23 mouse cellular contexts compared by ENCODE assay signal in the genomic region with DNA sequence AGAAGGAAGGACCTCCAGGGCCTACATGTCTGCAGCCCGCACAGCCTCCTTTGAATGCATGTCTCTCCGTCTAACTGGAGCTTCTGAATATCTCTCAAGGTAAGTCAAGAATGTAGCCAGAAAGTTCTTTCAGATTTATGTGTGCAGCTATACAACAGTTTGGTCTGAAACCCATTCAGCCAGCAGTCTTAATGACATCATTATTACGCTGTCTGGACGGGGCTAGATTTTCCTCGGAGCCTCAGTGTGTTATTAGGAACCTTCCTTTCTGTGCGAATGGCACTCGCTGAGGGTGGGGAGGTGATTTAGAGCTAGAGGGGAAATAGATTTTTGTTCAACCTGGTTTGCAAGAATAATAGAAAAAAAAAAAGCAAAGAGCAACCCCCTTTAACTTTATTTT.
DNase-seq lines count a peak whose midpoint lies in the region; ATAC-seq and TF ChIP-seq lines count a peak whose summit lies in the region.
"Had no signal": no experiment of that assay in that cellular context is flagged by ENCODE, and none has a peak within 500 bp of the region (broad histone marks: within the 10 kb centered on the region; RNA-seq: fewer than 3 reads in every experiment).

No protein-coding gene starts in this region.

- no peak overlapping the region for H3K9ac ChIP-seq in hindbrain, embryonic 12.5 days
- no peak overlapping the region; the same call in 1 of the 2 replicates for H3K9ac ChIP-seq in hindbrain, embryonic 16.5 days (ENCODE audit: low read depth, low read length)
- no peak overlapping the region for H3K9ac ChIP-seq in midbrain, embryonic 13.5 days (replicated peaks)
- H3K9ac ChIP-seq: heart, embryonic 15.5 days had no signal

- DNase-seq in embryo, embryonic 11 days = peak; percentile 7
- DNase-seq in embryo, embryonic 10.5 days (ENCODE audit: low spot score) = no peak
- DNase-seq in midbrain, embryonic 10.5 days (ENCODE audit: low spot score) = no peak
- peak; percentile 59 for DNase-seq in brain, embryonic 14.5 days (ENCODE audit: low read depth)
- no peak for DNase-seq in cerebellum, postnatal 4 days (ENCODE audit: low spot score in 2 of 2)
- DNase-seq: adrenal gland, adult 8-10 months; adrenal gland, postnatal 36 days; B cell, adult 2 months; cerebellum, adult 11 months; cerebellum, adult 8-10 months; cerebellum, postnatal 14 days; gastrocnemius, postnatal 14 days; heart, adult 2 months had no signal

- 0 out of 2 replicates have a peak overlapping the region, but pooled peaks have one; percentile 30 for H3K27ac ChIP-seq in hindbrain, embryonic 12.5 days
- no peak overlapping the region for H3K27ac ChIP-seq in hindbrain, embryonic 16.5 days (ENCODE audit: low read depth, low read length)
- H3K27ac ChIP-seq in midbrain, embryonic 13.5 days = peak overlapping the region; percentile 7; the same call in 1 of the 2 replicates
- no peak overlapping the region for H3K27ac ChIP-seq in midbrain, embryonic 10.5 days (replicated peaks)
- H3K27ac ChIP-seq: embryonic facial prominence, embryonic 10.5 days; heart, adult 2 months; heart, embryonic 15.5 days had no signal

- no peak for TF ChIP-seq CTCF in brain, embryonic 14.5 days (IDR thresholded peaks at IDR 0.05; ENCODE audit: borderline replicate concordance, extremely low read depth, insufficient read depth, insufficient read length)

- H3K36me3 ChIP-seq in hindbrain, embryonic 12.5 days = no peaks in the 10 kb centered on the region
- no peaks in the 10 kb centered on the region for H3K36me3 ChIP-seq in hindbrain, embryonic 16.5 days (ENCODE audit: control insufficient read depth, insufficient read depth, low read length)
- H3K36me3 ChIP-seq in midbrain, embryonic 13.5 days = no peaks in the 10 kb centered on the region
- no peaks in the 10 kb centered on the region for H3K36me3 ChIP-seq in midbrain, embryonic 10.5 days
- H3K36me3 ChIP-seq: embryonic facial prominence, embryonic 10.5 days; G1E; heart, embryonic 15.5 days had no signal

- no peak overlapping the region for H3K4me2 ChIP-seq in hindbrain, embryonic 12.5 days (replicated peaks)
- no peak overlapping the region for H3K4me2 ChIP-seq in hindbrain, embryonic 16.5 days (ENCODE audit: low read length)
- H3K4me2 ChIP-seq in midbrain, embryonic 13.5 days (replicated peaks) = no peak overlapping the region
- H3K4me2 ChIP-seq: heart, embryonic 11.5 days; heart, embryonic 15.5 days had no signal

- H3K9me3 ChIP-seq in hindbrain, embryonic 12.5 days (replicated peaks) = no peaks in the 10 kb centered on the region
- no peaks in the 10 kb centered on the region for H3K9me3 ChIP-seq in hindbrain, embryonic 16.5 days (ENCODE audit: control insufficient read depth, low read length)
- H3K9me3 ChIP-seq in midbrain, embryonic 13.5 days = no peaks in the 10 kb centered on the region
- no peaks in the 10 kb centered on the region for H3K9me3 ChIP-seq in midbrain, embryonic 10.5 days (replicated peaks)
- H3K9me3 ChIP-seq: embryonic facial prominence, embryonic 10.5 days; heart, embryonic 15.5 days had no signal

- no peak for ATAC-seq in hindbrain, embryonic 12.5 days (ENCODE audit: low FRiP score)
- no peak for ATAC-seq in hindbrain, embryonic 16.5 days
- ATAC-seq in midbrain, embryonic 13.5 days = no peak
- ATAC-seq: CD4-positive, CD25-positive, alpha-beta regulatory T cell, adult 4 months; inflammation-experienced regulatory T-cells, adult 6 months; intestine, postnatal 0 days had no signal

- WGBS in hindbrain, embryonic 12.5 days = 62% methylated on average over 7 of the region's 7 CpGs
- WGBS in hindbrain, embryonic 16.5 days = 60% methylated on average over 7 of the region's 7 CpGs
- 52% methylated on average over 7 of the region's 7 CpGs for WGBS in midbrain, embryonic 13.5 days
- 84% methylated on average over 7 of the region's 7 CpGs for WGBS in midbrain, embryonic 10.5 days

- H3K27me3 ChIP-seq in hindbrain, embryonic 12.5 days = no peaks in the 10 kb centered on the region
- H3K27me3 ChIP-seq in hindbrain, embryonic 16.5 days (replicated peaks; ENCODE audit: control insufficient read depth, insufficient read depth, low read length) = no peaks in the 10 kb centered on the region
- H3K27me3 ChIP-seq in midbrain, embryonic 13.5 days = no peaks in the 10 kb centered on the region
- no peaks in the 10 kb centered on the region for H3K27me3 ChIP-seq in midbrain, embryonic 10.5 days (ENCODE audit: low read depth, poor library complexity, severe bottlenecking)
- H3K27me3 ChIP-seq: heart, embryonic 15.5 days had no signal

- TF ChIP-seq POLR2A in brain, embryonic 14.5 days (IDR thresholded peaks at IDR 0.05; ENCODE audit: borderline replicate concordance, extremely low read depth, insufficient read depth, insufficient read length, poor library complexity, severe bottlenecking) = no peak

- no peaks in the 10 kb centered on the region; the same call in 1 of the 2 replicates for H3K4me1 ChIP-seq in hindbrain, embryonic 12.5 days
- no peaks in the 10 kb centered on the region; the same call in 1 of the 2 replicates for H3K4me1 ChIP-seq in hindbrain, embryonic 16.5 days (ENCODE audit: control insufficient read depth, insufficient read depth, low read depth, low read length)
- peaks cover 14% of the 10 kb centered on the region for H3K4me1 ChIP-seq in midbrain, embryonic 13.5 days (replicated peaks)
- no peaks in the 10 kb centered on the region for H3K4me1 ChIP-seq in midbrain, embryonic 10.5 days
- H3K4me1 ChIP-seq: embryonic facial prominence, embryonic 10.5 days; heart, embryonic 15.5 days had no signal

- H3K4me3 ChIP-seq in hindbrain, embryonic 12.5 days = no peak overlapping the region
- no peak overlapping the region for H3K4me3 ChIP-seq in hindbrain, embryonic 16.5 days (ENCODE audit: low read length)
- no peak overlapping the region for H3K4me3 ChIP-seq in midbrain, embryonic 13.5 days (replicated peaks)
- no peak overlapping the region for H3K4me3 ChIP-seq in midbrain, embryonic 10.5 days
- H3K4me3 ChIP-seq: embryonic facial prominence, embryonic 10.5 days; heart, adult 2 months; heart, embryonic 15.5 days had no signal

Comparison
In these comparisons a context has a peak if more than half of its experiments do, and no peak if none do; other contexts are left out.
1. DNase-seq: peak in embryo, embryonic 11 days (single experiment) and brain, embryonic 14.5 days (single experiment); none in embryo, embryonic 10.5 days (single experiment), midbrain, embryonic 10.5 days (single experiment) and cerebellum, postnatal 4 days (0 of 2).
2. H3K27ac ChIP-seq: peak in hindbrain, embryonic 12.5 days (single experiment) and midbrain, embryonic 13.5 days (single experiment); none in hindbrain, embryonic 16.5 days (single experiment) and midbrain, embryonic 10.5 days (single experiment).